Mouse (Mus musculus) right cerebral cortex, adult 18-20 months (tissue): ENCODE measurements around the gene Nectin2.

Experiments used
- DNase-seq: peaks from one replicate; pipeline ENCODE4 v3.0.0; 2022; ENCODE audit warnings: mixed read lengths

The Nectin2 gene

DNA sequence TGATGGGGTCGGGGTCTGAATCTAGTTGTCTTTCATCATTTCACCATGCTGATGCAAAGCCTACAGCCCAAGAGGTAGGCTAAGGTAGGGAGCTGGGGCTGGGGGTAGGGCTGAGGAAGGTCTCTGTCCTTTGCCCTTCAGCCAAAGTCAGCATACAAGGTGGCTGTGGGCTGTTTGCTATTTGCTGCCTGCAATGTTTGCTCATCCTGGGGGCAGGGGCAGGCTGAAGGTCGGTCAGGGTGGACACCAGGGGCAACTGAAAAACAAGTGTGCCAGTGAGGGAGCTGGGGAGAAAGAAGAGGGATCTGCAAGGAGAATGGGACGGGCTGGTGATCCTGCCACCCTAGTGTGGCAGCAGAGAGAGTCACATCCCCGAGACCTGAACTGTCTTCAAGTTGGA lies 64.9 kb downstream of the Nectin2 start:
- DNase-seq: no peak

DNA sequence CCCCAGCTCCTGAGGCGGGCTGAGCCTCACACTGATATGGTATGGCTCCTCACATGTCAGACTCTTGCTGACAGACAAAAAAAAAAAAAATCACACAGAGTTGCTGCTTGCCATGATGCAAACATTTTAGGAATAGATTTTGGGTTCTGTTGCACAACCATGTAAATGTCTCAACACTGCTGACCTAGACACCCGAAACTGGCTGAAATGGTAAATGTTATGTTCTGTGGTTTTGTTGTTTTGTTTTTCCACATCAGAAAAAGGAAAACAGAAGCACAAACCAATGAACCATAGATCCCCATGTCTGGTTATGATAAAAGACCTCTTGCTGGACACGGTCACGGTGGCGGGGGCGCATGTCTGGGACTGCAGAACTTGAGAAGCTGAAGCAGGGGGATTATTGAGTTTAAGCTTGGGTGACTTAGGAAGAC lies 66.5 kb downstream of the Nectin2 start:
- no peak for DNase-seq

DNA sequence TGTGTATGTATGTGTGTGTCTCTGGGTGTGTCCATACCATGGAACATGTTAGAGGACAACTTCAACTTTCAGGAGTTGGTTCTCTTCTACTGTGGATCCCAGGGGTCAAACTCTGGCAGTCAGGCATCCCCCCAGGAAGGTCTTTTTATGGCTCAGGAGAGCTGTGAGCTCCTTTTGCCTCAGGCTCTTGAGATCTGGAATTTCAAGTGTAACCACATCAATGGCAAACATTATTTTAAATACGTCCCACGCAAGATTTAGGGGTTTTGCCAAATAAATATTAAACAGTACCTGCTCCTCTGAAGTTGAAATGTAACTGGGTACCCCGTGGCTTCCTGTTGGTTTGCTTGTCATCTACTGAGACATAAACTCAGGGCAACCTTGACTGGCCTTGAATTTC lies 67.3 kb downstream of the Nectin2 start:
- DNase-seq: no peak

DNA sequence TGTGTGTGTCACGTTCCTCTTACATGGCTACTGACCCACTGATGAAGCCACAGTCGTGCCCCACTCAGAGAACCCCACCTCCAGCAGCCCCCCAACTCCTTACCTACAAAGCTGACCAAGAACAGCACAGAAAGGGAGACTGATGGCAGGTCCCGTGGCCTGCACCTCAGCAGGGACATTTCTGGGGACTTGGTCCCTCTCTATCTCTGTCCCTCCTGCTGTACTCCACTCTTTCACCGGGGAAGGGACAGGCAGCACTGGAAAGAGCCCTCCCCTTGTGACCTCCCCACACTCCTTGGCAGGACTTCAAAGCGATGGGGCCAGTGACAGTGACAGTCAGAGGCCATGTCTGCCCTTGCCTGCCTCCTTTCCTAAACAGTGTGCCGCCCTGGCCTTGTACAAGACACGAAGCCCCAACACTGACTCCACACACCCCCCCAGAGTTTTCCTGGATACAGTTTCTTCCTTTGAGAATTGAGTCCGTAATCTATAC lies 69.0 kb downstream of the Nectin2 start, which contains the start of the genes Gm44805 and Apoc4:
Gene Gm44805, minus strand, starts transcription at position 222 of the 493 bp plus-strand sequence.
Gene Apoc4, minus strand, starts transcription at position 278 of the 493 bp plus-strand sequence.
- DNase-seq: no peak

DNA sequence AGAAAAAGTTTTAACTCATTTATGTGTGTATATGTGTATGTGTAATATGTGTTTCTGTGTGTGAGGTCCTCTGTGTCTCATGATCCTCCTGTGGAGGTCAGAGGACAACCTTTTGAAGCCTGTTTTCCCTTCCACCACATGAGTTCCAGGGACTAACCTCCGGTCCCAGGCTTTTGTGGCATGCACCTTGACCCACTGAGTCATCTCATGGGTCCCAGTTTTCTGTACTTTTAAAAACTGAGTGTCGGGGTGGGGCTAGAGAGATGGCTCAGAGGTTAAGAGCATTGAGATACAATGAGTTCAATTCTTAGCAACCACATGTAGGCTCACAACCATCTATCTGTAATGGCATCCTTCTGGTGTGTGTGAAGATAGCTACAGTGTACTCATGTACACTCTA lies 69.6 kb downstream of the Nectin2 start:
- DNase-seq: no peak

DNA sequence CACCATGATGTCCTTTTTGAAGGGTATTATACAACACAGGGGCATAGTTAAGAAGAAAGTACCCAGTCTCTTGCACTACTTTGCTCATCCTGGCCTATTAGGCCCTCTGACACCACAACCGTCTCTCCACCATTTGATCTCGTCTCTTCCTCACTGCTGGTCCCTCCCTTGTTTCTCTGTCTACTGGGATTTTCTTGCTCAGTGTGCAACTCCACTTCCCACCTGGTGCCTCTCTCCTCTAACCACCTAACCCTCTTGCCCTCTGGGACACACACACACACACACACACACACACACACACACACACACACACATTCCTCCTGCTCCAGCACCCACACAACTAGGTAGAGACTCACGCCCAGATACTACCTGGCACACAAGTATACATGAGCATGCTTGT lies 71.4 kb downstream of the Nectin2 start:
- no peak for DNase-seq

DNA sequence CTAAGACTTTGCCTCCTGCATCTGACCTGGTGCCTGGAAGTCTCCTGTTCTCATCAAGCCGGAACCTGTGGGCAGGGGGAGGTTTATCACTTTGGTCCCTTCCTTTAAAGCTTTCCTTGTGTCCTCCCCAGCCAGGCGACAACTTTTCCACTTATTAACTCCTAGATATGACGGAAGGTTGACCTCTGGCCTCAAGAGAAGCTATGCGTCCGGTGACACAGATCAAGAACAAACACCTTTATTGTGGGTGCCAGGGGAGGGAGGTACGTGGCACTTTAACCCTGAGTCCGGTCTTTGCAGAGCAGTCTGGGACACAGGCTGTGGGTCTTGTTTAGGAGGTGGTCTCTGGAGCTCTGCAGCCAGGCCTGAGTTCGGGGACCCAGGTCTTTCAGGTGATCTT lies 72.4 kb downstream of the Nectin2 start, which contains the start of gene Apoc2:
Gene Apoc2, minus strand, starts transcription at position 70 of the 400 bp plus-strand sequence.
- no peak for DNase-seq

DNA sequence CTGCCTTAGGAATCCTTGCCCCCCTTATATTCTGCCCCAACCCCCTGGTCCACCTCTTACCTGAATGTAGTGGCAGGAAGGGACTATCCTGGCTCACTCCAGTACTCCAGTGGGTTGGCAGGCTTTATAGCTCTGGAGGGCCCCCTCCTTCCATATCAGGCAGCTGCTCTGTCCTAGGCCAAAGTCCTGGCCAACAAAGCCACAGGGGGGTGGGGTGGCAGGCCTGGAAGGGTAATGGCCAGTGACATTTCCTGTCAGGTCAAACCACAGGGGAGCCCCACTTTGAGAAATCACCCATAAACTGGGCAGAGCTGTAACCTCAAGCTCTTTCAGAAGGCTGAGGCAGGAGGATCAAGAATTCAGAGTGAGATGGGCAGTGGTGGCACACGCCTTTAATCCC lies 73.6 kb downstream of the Nectin2 start:
- no peak for DNase-seq

DNA sequence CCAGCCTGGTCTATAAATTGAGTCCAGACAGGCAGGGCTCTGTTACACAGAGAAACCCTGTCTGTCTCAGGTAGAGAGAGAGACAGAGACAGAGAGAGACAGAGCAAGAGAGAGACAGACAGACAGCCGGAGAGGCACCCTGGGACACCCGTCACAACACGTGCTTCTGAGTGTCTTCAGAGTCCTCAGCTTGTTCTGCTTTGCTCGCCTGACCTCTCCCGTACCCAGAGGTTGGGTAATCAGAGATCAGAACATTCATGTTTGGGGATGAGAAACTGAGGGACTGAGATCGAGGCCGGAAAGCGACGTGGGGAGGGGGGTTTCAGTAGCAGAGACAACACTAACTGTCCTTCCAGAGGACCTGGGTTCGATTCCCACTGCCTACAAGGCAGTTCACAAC lies 74.5 kb downstream of the Nectin2 start:
- DNase-seq: no peak

DNA sequence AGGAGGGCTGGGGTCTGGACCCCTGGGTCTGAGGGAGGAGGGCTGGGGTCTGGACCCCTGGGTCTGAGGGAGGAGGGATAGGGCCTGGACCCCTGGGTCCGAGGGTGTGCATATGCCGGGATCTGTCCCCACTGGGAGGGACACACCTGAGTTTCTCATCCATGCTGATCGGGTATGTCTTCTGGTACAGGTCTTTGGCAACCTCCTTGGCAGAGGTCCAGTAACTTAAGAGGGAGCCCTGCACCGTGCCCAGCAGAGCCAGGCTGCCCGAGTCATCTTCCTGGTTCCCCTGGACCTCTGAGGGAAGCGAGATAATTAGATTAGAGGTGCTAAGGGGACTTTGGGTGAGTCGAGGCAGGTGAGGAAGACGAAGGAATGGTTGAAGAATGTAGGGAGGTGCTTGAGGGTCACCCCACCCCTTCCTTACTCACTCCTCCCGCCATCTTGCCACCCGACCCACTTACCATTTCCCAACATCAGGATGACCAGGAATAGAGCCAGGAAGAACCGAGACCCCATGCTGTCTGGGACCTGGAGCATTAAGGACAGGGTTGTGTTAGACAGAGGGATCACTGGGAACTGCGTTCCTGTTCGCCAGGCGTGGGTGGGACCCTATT lies 77.1 kb downstream of the Nectin2 start:
- no peak for DNase-seq

DNA sequence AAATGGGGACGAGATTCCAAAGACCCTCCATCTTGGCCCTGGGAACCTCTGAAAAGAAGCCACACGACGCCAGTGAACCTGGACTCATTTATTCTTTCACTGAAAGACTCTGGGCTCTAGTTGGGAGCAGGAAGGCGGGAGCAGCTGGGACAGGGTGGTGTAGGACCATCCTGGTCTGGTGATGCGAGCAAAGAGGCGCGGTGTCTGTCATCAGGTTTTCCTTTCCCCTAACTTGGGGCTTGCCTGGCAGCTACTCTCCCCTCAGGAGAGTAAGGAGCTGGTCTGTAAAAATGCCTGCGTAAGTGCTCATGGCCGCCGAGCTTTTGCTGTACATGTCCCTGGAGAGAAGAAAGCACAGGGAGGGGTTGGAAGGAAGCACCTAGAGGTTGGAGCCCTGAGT lies 78.8 kb downstream of the Nectin2 start:
- DNase-seq: no peak

DNA sequence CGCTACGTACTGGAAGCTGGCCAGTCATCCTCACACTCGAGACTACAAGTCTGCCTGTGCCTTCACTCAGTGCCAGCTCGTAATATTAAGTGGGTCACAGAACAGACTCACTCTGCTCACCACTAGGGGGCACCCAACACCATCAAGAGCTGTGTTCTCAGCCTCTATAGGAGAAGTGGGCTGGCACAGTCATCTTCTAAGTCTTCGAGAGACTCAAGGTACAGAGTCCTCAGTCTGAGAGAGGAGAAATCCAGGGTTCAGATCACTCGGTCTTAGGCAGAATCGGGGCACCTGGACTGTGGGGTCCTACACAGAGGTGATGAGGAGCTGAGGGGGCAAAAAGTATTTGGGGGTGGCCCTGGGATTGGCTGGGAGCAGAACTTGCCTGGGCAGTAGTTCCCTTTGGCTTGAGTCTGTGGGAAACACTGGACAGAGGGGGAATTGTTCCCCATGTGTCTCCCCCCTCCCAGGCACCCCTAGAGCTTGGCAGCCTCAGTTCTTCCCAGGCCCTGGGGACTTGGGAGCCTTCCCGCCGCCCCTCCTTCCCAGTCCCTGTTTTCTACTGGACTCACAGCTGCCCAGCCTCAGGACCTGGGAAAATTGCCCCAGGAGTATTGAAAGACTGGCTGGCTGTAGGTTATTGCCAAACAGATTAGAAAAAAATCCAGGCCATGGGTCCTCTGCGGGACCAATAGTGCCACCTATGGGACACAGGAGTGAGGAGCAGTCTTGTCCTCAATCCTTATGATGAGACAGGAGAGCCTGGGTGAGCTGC lies 81.1 kb downstream of the Nectin2 start:
- peak; percentile 93 for DNase-seq

DNA sequence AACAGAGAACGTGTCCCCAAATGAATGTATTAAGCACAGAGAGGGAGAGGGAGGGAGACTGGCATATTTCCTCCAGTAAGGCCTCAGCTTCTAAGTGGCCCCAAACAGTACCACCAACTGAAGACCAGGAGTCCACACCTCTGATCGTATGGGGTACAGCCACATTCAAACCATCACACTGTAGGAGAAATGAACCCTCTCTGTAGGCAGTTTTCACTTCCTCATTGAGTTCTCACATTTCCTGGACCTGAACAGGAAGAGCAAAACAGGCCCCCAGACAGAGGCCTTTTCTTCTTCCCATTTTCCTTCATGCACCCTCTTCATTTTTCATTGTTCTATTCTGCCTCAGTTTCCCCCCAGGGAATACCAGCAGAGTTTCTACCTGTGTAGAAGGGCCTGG lies 82.8 kb downstream of the Nectin2 start:
- DNase-seq: no peak

DNA sequence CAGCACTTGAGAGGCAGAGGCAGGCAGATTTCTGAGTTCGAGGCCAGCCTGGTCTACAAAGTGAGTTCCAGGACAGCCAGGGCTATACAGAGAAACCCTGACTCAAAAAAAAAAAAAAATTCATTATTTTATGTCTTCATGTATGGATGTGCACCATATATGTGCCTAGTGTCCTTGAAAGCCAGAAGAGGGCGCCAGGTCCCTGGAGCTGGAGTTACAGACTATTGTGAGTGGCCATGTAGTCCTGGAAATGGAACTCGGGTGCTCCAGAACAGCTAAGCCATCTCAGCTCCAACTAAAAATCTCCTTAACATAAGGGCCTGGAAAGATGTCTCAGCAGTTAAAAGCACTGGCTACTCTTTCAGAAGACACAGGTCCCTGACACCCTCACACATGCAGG lies 83.5 kb downstream of the Nectin2 start:
- no peak for DNase-seq
